Mouse (Mus musculus) naive thymus-derived CD4-positive, alpha-beta T cell, adult 5 months (primary cell): Measurements from ENCODE around the gene Hist1h4c. TPM values are rescaled to one million over a fixed set of nuclear protein-coding genes. Genes with fewer than 3 reads are reported as not detected.

Experiments
- polyA plus RNA-seq: library from polyadenylated mRNA; unstranded; fragments of 100-300 nt; shearing (Covaris generic); gene quantifications from one replicate; pipeline ENCODE4 v1.2.1, GENCODE M21; 2017

Hist1h4c gene
- 9.2 TPM for polyA plus RNA-seq

DNA sequence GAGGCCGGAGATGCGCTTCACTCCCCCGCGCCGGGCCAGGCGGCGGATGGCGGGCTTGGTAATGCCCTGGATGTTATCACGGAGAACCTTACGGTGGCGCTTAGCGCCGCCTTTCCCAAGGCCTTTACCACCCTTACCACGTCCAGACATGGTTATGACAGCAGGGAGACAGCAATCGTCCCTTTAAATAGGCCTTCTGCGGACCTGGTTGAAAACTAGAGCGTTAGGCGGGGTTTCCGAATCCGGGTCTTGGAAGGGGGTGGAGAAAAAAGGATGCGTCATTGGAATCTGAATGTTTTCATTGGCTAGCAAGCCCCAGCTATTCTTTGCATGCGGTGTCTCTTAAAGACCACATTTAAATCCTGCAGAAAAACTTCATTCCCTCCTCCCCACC, at the start of gene Hist1h4c:
Gene Hist1h4c (minus strand): TSS at position 155 of the 394 bp plus-strand sequence.

DNA sequence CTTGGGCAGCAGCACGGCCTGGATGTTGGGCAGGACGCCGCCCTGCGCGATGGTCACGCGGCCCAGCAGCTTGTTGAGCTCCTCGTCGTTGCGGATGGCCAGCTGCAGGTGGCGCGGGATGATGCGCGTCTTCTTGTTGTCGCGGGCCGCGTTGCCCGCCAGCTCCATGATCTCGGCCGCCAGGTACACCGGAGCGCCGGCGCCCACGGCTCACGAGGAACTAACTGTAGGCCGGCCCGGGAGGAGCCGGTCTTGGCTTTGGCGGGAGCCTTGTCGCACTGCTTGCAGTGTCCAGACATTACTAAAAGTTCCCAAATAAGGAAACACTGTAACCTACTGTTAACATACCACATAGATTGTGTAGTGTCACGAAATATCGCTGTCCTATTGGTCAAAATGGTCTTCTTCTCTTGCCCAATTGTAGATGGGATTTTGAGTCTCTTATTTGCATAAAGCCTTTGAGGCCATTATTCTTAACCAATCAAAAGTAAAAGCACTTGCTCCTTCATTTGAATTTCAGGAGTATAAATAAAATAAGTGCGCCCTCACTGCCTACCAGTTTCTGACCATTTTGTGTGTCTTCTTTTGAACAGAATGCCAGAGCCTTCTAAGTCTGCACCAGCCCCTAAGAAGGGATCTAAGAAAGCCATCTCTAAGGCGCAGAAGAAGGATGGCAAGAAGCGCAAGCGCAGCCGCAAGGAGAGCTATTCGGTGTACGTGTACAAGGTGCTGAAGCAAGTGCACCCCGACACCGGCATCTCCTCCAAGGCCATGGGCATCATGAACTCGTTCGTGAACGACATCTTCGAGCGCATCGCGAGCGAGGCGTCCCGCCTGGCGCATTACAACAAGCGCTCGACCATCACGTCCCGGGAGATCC, 48.2 kb upstream of the Hist1h4c start, which contains the start of gene Hist1h2bb:
Gene Hist1h2bb (plus strand): TSS at position 534 of the 880 bp plus-strand sequence.

DNA sequence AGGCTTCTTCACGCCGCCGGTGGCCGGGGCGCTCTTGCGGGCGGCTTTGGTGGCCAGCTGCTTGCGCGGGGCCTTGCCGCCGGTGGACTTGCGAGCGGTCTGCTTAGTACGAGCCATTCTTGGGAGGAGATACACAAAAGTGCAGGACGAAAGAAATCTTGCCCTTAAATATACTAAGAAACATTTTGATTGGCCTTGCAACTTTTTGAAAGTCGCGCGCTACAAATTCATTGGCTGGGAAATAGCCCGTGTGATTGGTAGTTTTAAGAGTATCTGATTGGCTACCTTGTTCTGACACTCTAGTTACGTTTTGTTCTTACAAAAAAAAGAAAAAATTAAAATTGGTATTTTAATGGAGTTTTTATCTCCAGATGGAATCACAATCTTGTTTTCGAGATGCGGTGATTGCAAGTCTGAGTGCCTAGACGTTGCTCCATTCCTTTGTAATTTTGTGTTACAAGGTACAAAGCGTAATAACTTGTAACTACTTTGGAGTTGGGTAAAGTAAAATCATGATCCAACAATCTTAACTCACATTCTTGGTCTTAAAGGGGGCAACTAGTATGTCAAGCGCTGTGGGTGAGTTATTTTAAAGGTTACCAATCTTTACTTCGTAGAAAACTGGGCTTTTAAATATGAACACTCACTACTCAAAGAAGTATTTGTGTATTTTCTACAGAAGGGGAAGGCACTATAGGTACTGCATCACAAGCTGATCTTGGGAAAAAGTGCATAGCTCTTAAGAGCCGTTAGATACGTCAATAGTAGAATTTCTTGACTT, 47.3 kb upstream of the Hist1h4c start, which contains the start of gene Hist1h3c:
Gene Hist1h3c (minus strand): TSS at position 222 of the 781 bp plus-strand sequence.

DNA sequence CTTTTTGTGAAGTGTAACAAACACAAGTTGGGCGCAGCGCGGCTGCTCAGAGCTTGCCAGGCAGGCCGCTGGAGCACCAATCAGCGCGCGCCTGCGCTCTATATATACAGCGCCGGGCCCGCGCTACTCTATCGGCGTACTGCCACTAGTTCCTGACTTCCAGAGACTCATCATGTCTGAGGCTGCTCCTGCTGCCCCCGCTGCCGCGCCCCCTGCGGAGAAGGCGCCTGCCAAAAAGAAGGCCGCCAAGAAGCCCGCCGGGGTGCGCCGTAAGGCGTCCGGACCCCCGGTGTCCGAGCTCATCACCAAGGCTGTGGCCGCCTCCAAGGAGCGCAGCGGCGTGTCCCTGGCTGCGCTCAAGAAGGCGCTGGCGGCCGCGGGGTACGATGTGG, 40.4 kb upstream of the Hist1h4c start, which contains the start of gene Hist1h1c:
Gene Hist1h1c (plus strand): TSS at position 132 of the 392 bp plus-strand sequence.

DNA sequence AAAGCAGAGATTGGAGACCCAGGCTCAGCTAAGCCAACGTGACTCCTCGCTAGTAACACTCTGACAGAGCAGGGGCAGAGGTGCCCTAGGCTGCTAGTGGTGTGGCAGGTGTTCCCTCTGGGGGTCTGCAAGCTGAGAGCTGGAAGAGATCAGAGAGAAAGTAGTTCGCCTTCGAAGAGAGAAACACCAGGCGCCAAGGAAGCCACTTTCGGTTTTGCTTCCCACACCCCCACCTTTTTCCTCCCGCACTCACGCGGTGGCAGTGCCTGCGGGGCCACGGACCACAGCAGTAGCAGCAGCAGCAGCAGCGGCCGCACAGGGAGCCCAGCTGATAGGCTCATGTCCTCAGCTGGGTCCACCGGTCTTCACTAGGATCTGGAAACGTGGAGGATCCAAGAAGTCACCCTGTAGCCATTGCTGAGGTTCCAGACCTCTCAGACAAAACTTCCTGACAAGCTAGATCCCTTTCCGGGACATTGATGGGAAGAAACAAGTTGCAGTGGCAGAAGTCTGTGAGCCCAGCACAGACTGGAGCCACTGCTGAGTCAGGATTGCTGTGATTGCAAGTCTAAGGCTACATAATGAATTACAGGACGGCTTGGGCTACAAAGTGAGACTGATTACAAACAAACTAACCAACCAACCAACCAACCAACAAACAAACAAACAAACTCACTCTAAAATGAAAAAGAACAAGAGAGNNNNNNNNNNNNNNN, 12.3 kb upstream of the Hist1h4c start, which contains the start of gene Hfe:
Gene Hfe (minus strand): TSS at position 481 of the 716 bp plus-strand sequence.

DNA sequence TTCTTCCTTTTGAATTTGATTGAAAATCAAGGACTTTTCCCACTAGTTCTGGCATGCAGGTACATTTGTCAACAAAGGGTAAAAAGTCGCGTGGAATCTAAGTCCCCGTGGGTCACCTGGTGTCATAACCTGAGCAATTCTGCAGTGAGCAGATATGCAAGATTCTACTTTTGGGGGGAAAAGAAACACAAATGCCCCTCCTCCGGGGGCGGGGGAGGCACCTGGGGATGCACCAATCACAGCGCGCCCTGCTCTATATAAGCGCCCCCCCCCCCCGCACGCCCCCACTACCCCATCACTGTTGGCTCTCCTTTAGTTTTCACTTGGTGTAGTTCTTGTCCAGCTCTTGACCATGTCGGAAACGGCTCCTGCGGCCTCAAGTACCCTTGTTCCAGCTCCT, 2.7 kb downstream of the Hist1h4c start, which contains the start of gene Hist1h1t:
Gene Hist1h1t (plus strand): TSS at position 301 of the 400 bp plus-strand sequence.

DNA sequence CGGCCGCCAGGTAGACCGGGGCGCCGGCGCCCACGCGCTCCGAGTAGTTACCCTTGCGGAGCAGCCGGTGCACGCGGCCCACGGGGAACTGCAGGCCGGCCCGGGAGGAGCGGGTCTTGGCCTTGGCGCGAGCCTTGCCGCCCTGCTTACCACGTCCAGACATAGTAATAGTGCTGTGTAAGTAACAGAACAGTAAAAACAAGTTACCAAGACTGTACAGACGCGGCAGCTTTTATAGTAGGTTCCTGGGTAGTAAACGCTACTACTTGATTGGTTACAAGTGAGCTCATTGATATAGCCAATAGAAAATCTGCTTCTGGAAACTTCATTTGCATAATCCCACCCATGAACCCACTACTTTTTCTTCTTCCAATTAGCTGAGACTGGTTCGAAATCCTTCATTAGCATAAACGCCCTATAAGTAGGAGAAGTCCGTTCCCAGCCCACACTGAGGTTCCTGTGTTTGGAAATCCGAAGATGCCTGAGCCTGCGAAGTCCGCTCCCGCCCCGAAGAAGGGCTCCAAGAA, 14.4 kb downstream of the Hist1h4c start, which contains the start of the genes Hist1h2ac and Hist1h2bc:
Gene Hist1h2ac (minus strand): TSS at position 194 of the 527 bp plus-strand sequence.
Gene Hist1h2bc (plus strand): TSS at position 445 of the 527 bp plus-strand sequence.

Other genes with a start within 250 kb of the Hist1h4c start
- not detected for gene Btn1a1, start 232.6 kb downstream of the Hist1h4c start, polyA plus RNA-seq
- not detected for gene Btn2a2, start 209.6 kb downstream of the Hist1h4c start, polyA plus RNA-seq
- 6.2 TPM for gene Hist1h4h, start 167.4 kb downstream of the Hist1h4c start, polyA plus RNA-seq
- not detected for gene Hist1h2af, start 164.5 kb downstream of the Hist1h4c start, polyA plus RNA-seq
- gene Hist1h3g, start 163.0 kb downstream of the Hist1h4c start, polyA plus RNA-seq, result not detected
- gene Hist1h2bh, start 155.1 kb downstream of the Hist1h4c start, polyA plus RNA-seq, result 0.42 TPM
- 1.5 TPM for gene Hist1h3f, start 154.4 kb downstream of the Hist1h4c start, polyA plus RNA-seq
- gene Hist1h4f, start 146.8 kb downstream of the Hist1h4c start, polyA plus RNA-seq, result not detected
- gene Hist1h1d, start 145.2 kb downstream of the Hist1h4c start, polyA plus RNA-seq, result 0.37 TPM
- gene Hist1h3e, start 136.1 kb downstream of the Hist1h4c start, polyA plus RNA-seq, result 5.2 TPM
- gene Hist1h2ae, start 127.2 kb downstream of the Hist1h4c start, polyA plus RNA-seq, result 1.9 TPM
- gene Hist1h2bg, start 127.1 kb downstream of the Hist1h4c start, polyA plus RNA-seq, result 1.2 TPM
- gene Hist1h2bf, start 124.3 kb downstream of the Hist1h4c start, polyA plus RNA-seq, result not detected
- gene Hist1h2ad, start 124.1 kb downstream of the Hist1h4c start, polyA plus RNA-seq, result not detected
- gene Hist1h3d, start 122.7 kb downstream of the Hist1h4c start, polyA plus RNA-seq, result 0.40 TPM
- 19.6 TPM for gene Hist1h4d, start 116.9 kb downstream of the Hist1h4c start, polyA plus RNA-seq
- 1.4 TPM for gene Hist1h2be, start 77.3 kb downstream of the Hist1h4c start, polyA plus RNA-seq
- 7.9 TPM for gene Hist1h1e, start 75.9 kb downstream of the Hist1h4c start, polyA plus RNA-seq
- 2.4 TPM for gene Hist1h2ac, start 14.5 kb downstream of the Hist1h4c start, polyA plus RNA-seq
- gene Hist1h2bc, start 14.3 kb downstream of the Hist1h4c start, polyA plus RNA-seq, result 9.8 TPM
- gene Hist1h1t, start 2.6 kb downstream of the Hist1h4c start, polyA plus RNA-seq, result not detected
- gene Hfe, start 12.4 kb upstream of the Hist1h4c start, polyA plus RNA-seq, result not detected
- gene Hist1h1c, start 40.4 kb upstream of the Hist1h4c start, polyA plus RNA-seq, result 41.7 TPM
- gene Hist1h3c, start 47.1 kb upstream of the Hist1h4c start, polyA plus RNA-seq, result not detected
- gene Hist1h2bb, start 48.3 kb upstream of the Hist1h4c start, polyA plus RNA-seq, result not detected
- gene Hist1h2ab, start 52.7 kb upstream of the Hist1h4c start, polyA plus RNA-seq, result 1.9 TPM
- not detected for gene Hist1h3b, start 53.8 kb upstream of the Hist1h4c start, polyA plus RNA-seq
- gene Hist1h4b, start 58.6 kb upstream of the Hist1h4c start, polyA plus RNA-seq, result 7.2 TPM
- gene Hist1h4a, start 62.8 kb upstream of the Hist1h4c start, polyA plus RNA-seq, result 1.1 TPM
- gene Hist1h3a, start 63.9 kb upstream of the Hist1h4c start, polyA plus RNA-seq, result 5.4 TPM
- gene Hist1h1a, start 65.2 kb upstream of the Hist1h4c start, polyA plus RNA-seq, result not detected
- not detected for gene Trim38, start 71.5 kb upstream of the Hist1h4c start, polyA plus RNA-seq
- not detected for gene Slc17a2, start 108.5 kb upstream of the Hist1h4c start, polyA plus RNA-seq
- not detected for gene Slc17a3, start 141.0 kb upstream of the Hist1h4c start, polyA plus RNA-seq
- gene Slc17a1, start 169.3 kb upstream of the Hist1h4c start, polyA plus RNA-seq, result not detected
- not detected for gene Slc17a4, start 216.6 kb upstream of the Hist1h4c start, polyA plus RNA-seq
- gene Hist1h2ba, start 235.7 kb upstream of the Hist1h4c start, polyA plus RNA-seq, result not detected
- not detected for gene Hist1h2aa, start 236.0 kb upstream of the Hist1h4c start, polyA plus RNA-seq